Mouse (Mus musculus): ENCODE measurements around the gene Scgb2b21. TPM values are rescaled to one million over a fixed set of nuclear protein-coding genes. Genes with fewer than 3 reads are reported as not detected.
"Not testable (repeated sequence)": the region's sequence is repeated elsewhere in the genome, so short reads cannot be mapped to it uniquely, and the experiment has no call there.

The Scgb2b21 gene
- not detected in 2 replicates for polyA plus RNA-seq (2011; ENCODE audit: insufficient read depth, insufficient read length, low replicate concordance, missing spikeins)

GRCm38 (mm10) chr7:33520358-33520757 is at the start of gene Scgb2b21:
TSS of gene Scgb2b21 (minus strand) at chr7:33520458.
- no peak within 1 kb of the TSS for H3K4me3 ChIP-seq (replicated peaks; ENCODE audit: control insufficient read depth, low read depth, low read length)
- no peak within 1 kb of the TSS for H3K27ac ChIP-seq (ENCODE audit: control insufficient read depth, insufficient read depth, low read depth, low read length, poor library complexity)
- no peak for TF ChIP-seq POLR2A (IDR thresholded peaks at IDR 0.05; ENCODE audit: borderline replicate concordance, control insufficient read depth, low read depth, low read length)
- no peak for TF ChIP-seq CTCF (IDR thresholded peaks at IDR 0.05; ENCODE audit: control insufficient read depth, insufficient read depth, low read length)
- H3K4me1 ChIP-seq (ENCODE audit: control insufficient read depth, insufficient read depth, low read length), result no peaks in the 10 kb centered on the region

- H3K27ac ChIP-seq (ENCODE audit: control insufficient read depth, insufficient read depth, low read depth, low read length, poor library complexity); H3K4me3 ChIP-seq (replicated peaks; ENCODE audit: control insufficient read depth, low read depth, low read length); H3K4me1 ChIP-seq (ENCODE audit: control insufficient read depth, insufficient read depth, low read length): not testable (repeated sequence)
- WGBS, result 85% methylated on average over 12 of the region's 12 CpGs
Measured at GRCm38 (mm10) chr7:33543420-33543819, 23.2 kb upstream of the Scgb2b21 start.

Other genes with a start within 250 kb of the Scgb2b21 start
- not detected in 2 replicates for gene Scgb2b19, start 240.1 kb downstream of the Scgb2b21 start, polyA plus RNA-seq (2011; ENCODE audit: insufficient read depth, insufficient read length, low replicate concordance, missing spikeins)
- not detected in 2 replicates for gene Scgb1b19, start 233.2 kb downstream of the Scgb2b21 start, polyA plus RNA-seq (2011; ENCODE audit: insufficient read depth, insufficient read length, low replicate concordance, missing spikeins)
- not detected in 2 replicates for gene Scgb2b20, start 154.1 kb downstream of the Scgb2b21 start, polyA plus RNA-seq (2011; ENCODE audit: insufficient read depth, insufficient read length, low replicate concordance, missing spikeins)
- gene Scgb1b20, start 147.2 kb downstream of the Scgb2b21 start, polyA plus RNA-seq (2011; ENCODE audit: insufficient read depth, insufficient read length, low replicate concordance, missing spikeins), result not detected in 2 replicates
- gene Scgb2b24, start 218.9 kb upstream of the Scgb2b21 start, polyA plus RNA-seq (2011; ENCODE audit: insufficient read depth, insufficient read length, low replicate concordance, missing spikeins), result not detected in 2 replicates
- gene Scgb1b24, start 223.3 kb upstream of the Scgb2b21 start, polyA plus RNA-seq (2011; ENCODE audit: insufficient read depth, insufficient read length, low replicate concordance, missing spikeins), result not detected in 2 replicates